Mouse (Mus musculus) midbrain, embryonic 15.5 days (tissue): ENCODE results near the gene C8b. TPM values are rescaled to one million over a fixed set of nuclear protein-coding genes. Genes with fewer than 3 reads are reported as not detected.

Source experiments
- ATAC-seq: fragments of 200-750 bp; cut with Nextera tagmentation; replicated peaks from 2 replicates; pipeline ENCODE4 v1.8.0; 2017; ENCODE audit warnings: moderate TSS enrichment
- H3K27ac ChIP-seq: fragments of 300-500 bp; sonication (generic); 2 replicates; pipeline ENCODE4 v1.5.1; 2015; ENCODE audit warnings: mild to moderate bottlenecking, inconsistent platforms
- H3K27me3 ChIP-seq: fragments of 300-500 bp; sonication (generic); replicated peaks from 2 replicates; pipeline ENCODE4 v1.6.1; 2015; ENCODE audit warnings: inconsistent platforms
- H3K36me3 ChIP-seq: fragments of 300-500 bp; sonication (generic); replicated peaks from 2 replicates; pipeline ENCODE4 v1.6.1; 2015; ENCODE audit warnings: inconsistent platforms
- H3K4me1 ChIP-seq: fragments of 300-500 bp; sonication (generic); 2 replicates; pipeline ENCODE4 v1.6.1; 2015; ENCODE audit warnings: inconsistent platforms
- H3K4me2 ChIP-seq: fragments of 300-500 bp; sonication (generic); 2 replicates; pipeline ENCODE4 v1.6.1; 2015; ENCODE audit warnings: inconsistent platforms, mild to moderate bottlenecking, moderate library complexity
- H3K4me3 ChIP-seq: fragments of 300-500 bp; sonication (generic); 2 replicates; pipeline ENCODE4 v1.5.1; 2015; ENCODE audit warnings: mild to moderate bottlenecking, inconsistent platforms
- H3K9ac ChIP-seq: fragments of 300-500 bp; sonication (generic); 2 replicates; pipeline ENCODE4 v1.6.1; 2015; ENCODE audit warnings: mild to moderate bottlenecking, inconsistent platforms
- H3K9me3 ChIP-seq: fragments of 300-500 bp; sonication (generic); 2 replicates; pipeline ENCODE4 v1.6.1; 2016; ENCODE audit warnings: inconsistent platforms
- WGBS: fragments of 180-500 bp; shearing (Covaris S2); methylation state at CpG from one replicate; pipeline ENCODE4 v1.1.7; 2015; ENCODE audit warnings: mixed read lengths; 5-methylcytosine and 5-hydroxymethylcytosine counted together
- polyA plus RNA-seq: library from polyadenylated mRNA; unstranded; fragments of >200 nt; fragmentation: Nextera tagmentation; extraction: Ambion mirVana; gene quantifications from 2 replicates; pipeline ENCODE4 v1.2.1, GENCODE M21; 2015

The C8b gene
- polyA plus RNA-seq, 1 experiment from 2014 or later: not detected

DNA sequence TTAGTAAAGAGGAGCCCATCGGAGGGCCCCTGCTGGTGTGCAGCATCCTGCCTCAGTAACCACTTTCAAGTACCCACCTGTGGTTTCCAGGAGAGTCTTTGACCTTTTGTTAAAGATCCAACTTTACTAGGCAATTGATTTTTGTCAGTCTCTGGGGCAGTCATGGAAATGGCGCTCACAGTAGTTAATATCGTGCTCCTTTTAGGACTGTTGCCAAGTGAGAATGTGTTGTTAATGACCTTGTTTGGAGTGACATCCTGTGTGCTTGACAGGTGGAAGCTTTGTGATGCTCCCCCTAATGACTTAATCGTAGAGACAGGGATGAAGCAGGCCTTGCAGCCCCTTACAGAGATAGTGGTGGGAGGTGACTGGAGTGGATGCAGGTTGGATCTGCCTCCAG lies 4.2 kb downstream of the C8b start:
- Histone ChIP-seq H3K4me2 (no peak overlapping the region), H3K4me1 (0 out of 2 replicates have a peak, but pooled peaks cover 4% of the 10 kb centered on the region), H3K9me3 (no peaks in the 10 kb centered on the region), H3K36me3 (no peaks in the 10 kb centered on the region), H3K9ac (no peak overlapping the region), H3K27ac (no peak overlapping the region), H3K4me3 (no peak overlapping the region), H3K27me3 (no peaks in the 10 kb centered on the region)
- no peak for ATAC-seq
- 42% methylated on average over 4 of the region's 4 CpGs for WGBS

DNA sequence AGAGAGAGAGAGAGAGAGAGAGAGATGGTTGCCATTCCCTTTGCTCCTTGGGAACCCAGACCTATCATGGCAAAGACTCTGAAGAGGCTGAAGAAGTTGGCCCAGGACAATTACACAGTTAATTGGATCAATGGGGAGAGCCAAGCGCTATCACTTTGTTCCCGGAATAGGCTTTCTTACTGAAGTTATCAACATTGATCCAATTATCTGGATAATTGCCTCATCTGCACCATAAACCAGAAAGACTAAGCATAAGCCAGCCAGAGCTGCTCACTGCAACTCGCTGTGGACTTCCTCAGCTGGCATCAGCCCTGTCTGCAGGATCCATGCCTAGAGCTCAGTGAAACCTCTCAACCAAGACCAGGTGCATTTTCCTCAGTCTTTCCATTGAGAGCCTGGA lies 9.5 kb downstream of the C8b start:
- no peaks in the 10 kb centered on the region for H3K27me3 ChIP-seq
- H3K9ac ChIP-seq: no peak overlapping the region
- H3K4me2 ChIP-seq: no peak overlapping the region
- ATAC-seq: no peak
- no peaks in the 10 kb centered on the region for H3K9me3 ChIP-seq
- no peak overlapping the region for H3K27ac ChIP-seq
- WGBS: 29% methylated on average over 3 of the region's 3 CpGs
- no peaks in the 10 kb centered on the region for H3K4me1 ChIP-seq
- no peak overlapping the region for H3K4me3 ChIP-seq
- no peaks in the 10 kb centered on the region for H3K36me3 ChIP-seq

DNA sequence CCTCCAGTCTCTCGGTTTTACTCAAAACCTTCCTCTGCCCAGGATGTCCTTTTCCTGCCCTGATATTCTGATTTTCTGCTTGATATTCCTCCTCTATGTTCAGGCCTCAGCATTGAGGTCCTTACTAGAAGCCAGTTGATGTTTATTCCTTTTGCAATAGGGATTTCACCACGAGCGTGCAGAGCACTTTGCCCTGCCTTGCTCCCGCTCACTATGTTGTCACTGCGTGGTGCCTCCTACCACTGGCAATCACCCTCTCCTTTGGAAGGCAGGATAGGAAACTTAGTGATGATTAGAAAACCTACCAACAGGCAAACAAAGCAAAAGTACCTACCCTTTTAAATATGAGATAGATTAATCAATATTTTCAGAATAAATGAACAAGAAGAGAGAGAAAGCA lies 13.3 kb downstream of the C8b start:
- Histone ChIP-seq H3K9me3 (no peaks in the 10 kb centered on the region), H3K4me3 (no peak overlapping the region), H3K27ac (no peak overlapping the region), H3K4me2 (no peak overlapping the region), H3K36me3 (no peaks in the 10 kb centered on the region), H3K27me3 (no peaks in the 10 kb centered on the region), H3K9ac (no peak overlapping the region), H3K4me1 (no peaks in the 10 kb centered on the region)
- 87% methylated on average over 5 of the region's 5 CpGs for WGBS
- no peak for ATAC-seq

DNA sequence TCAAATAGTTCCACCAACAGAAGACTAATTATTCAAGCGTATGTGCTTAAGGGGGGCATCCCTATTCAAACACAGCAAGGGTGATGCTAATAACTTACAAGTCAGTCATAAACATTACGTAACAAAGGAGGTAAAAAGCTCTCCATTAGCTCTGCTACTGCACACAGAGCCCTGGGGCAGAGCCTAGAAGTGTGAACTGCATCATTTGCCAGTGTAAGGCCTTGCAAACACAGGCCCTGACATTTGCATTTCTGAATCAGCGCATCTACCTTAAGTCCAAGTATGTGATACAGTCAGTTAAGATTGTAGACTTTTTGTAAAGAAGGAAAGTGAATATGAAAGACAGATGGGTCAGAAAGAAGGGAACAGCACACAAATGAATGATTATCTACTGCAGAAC lies 15.3 kb downstream of the C8b start:
- ATAC-seq: no peak
- Histone ChIP-seq H3K4me1 (no peaks in the 10 kb centered on the region), H3K9ac (no peak overlapping the region), H3K4me2 (no peak overlapping the region), H3K4me3 (no peak overlapping the region), H3K9me3 (no peaks in the 10 kb centered on the region), H3K36me3 (no peaks in the 10 kb centered on the region), H3K27me3 (no peaks in the 10 kb centered on the region), H3K27ac (no peak overlapping the region)
- 86% methylated on average over 3 of the region's 3 CpGs for WGBS

DNA sequence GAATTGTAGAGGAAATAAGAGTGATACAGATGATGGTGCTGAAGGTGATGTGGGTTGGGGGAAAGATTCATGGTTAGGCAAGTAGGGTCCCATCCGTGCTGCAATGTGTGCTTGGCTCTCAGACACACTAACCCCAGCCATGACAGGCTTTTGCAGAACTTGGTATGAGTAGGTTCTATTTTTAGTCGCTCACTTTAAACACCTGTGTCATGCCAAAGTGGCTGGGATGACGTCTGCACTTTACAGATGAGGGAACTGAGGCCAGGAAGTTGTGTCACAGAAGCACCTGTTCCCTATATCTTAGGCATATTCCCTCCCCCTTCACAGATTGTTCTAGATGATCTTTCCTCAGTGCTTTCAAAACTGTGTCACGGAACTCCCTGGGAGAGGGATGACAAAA lies 16.2 kb downstream of the C8b start:
- ATAC-seq: no peak
- Histone ChIP-seq H3K27me3 (no peaks in the 10 kb centered on the region), H3K4me3 (no peak overlapping the region), H3K36me3 (no peaks in the 10 kb centered on the region), H3K9me3 (no peaks in the 10 kb centered on the region), H3K4me2 (no peak overlapping the region), H3K27ac (no peak overlapping the region), H3K9ac (no peak overlapping the region), H3K4me1 (no peaks in the 10 kb centered on the region)
- 84% methylated on average over 4 of the region's 4 CpGs for WGBS

DNA sequence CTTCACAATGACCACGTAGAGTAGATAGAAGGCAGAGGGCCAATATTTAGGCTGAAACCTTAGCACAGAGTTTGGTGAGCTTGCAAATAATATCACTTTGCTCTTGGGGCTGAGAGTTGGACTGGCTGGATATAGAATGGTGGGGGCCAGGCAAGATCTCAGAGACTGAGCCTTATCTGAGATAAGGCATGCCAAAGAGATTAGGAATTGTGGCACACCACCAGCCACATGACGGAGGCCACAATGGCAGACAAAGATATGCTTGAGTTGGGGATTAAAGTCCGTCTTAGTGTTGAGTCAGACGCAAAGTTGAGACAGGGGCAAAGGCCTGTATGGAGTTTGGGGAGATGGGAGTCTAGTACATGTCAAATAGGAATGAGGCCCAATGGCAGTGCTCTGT lies 26.0 kb downstream of the C8b start:
- H3K36me3 ChIP-seq: no peaks in the 10 kb centered on the region
- no peak overlapping the region for H3K9ac ChIP-seq
- H3K9me3 ChIP-seq: no peaks in the 10 kb centered on the region
- ATAC-seq: no peak
- H3K27me3 ChIP-seq: no peaks in the 10 kb centered on the region
- H3K4me2 ChIP-seq: no peak overlapping the region
- no peak overlapping the region for H3K4me3 ChIP-seq
- H3K4me1 ChIP-seq: no peaks in the 10 kb centered on the region
- H3K27ac ChIP-seq: no peak overlapping the region
- WGBS: 79% methylated on average over 4 of the region's 4 CpGs

DNA sequence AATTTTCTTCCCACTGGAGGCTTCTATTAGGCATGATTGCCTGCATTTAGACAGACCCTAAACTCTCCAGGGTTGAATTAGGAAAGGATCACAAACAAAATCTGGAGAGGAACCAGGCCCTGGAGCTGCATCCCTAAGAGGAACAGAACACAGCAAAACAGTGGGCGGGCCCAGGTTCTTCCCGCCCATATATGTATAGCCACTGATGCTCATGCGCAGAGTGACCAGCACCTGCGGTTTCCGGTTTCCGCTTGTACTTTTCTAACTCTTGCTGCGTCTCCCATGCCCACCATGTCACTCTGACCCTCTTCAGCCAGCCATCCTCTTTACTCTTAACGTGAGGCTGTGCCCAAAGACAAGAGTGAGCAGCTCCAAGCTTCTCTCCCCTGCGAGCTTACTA lies 32.8 kb downstream of the C8b start:
- Histone ChIP-seq H3K9me3 (no peaks in the 10 kb centered on the region), H3K27me3 (no peaks in the 10 kb centered on the region), H3K4me1 (no peaks in the 10 kb centered on the region), H3K27ac (no peak overlapping the region), H3K36me3 (no peaks in the 10 kb centered on the region), H3K4me2 (no peak overlapping the region), H3K4me3 (no peak overlapping the region), H3K9ac (no peak overlapping the region)
- no peak for ATAC-seq
- 83% methylated on average over 9 of the region's 9 CpGs for WGBS

DNA sequence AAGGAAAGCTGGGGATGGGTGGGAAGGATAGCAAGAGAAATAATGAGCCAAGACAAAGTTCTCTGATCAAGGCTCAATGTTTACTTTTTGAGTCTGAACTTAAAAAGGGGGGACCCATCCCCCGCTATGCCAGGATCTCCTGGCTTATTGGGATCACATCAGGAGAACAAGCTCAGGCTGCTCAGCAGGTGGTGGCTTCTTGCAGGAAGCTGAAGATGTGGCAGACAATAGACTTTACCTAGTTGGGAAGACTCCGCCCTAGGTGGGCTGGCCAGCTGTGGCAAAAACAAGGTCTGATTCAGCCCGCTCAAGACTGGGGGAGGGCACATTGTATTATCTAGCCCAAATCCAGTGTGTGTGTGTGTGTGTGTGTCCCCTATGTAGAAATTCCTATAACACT lies 35.5 kb downstream of the C8b start:
- H3K4me2 ChIP-seq: no peak overlapping the region
- no peak overlapping the region for H3K27ac ChIP-seq
- H3K4me3 ChIP-seq: no peak overlapping the region
- no peaks in the 10 kb centered on the region for H3K36me3 ChIP-seq
- H3K4me1 ChIP-seq: peaks cover 4% of the 10 kb centered on the region; the same call in 1 of the 2 replicates
- H3K9me3 ChIP-seq: no peaks in the 10 kb centered on the region
- no peaks in the 10 kb centered on the region for H3K27me3 ChIP-seq
- H3K9ac ChIP-seq: no peak overlapping the region
- WGBS: 91% methylated on average over 3 of the region's 3 CpGs
- ATAC-seq: no peak

DNA sequence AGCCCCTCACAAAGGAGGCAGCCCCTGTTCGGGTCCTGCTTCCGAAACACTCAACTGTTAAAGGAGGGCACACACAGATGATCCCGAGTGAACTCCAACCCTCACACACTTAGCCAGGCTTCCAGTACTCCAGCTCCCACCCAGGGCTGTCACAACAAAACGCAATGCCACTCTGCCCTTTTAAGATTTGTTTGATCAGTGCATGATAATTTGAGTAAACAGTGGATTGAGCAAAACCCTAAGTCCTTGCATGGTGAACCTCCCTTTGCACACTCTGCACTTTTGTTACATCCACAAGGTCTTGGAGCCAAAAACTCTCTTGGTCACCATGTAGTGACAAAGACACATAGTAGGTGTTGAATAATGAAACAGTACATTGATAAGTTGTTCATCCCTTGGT lies 38.0 kb downstream of the C8b start:
- no peaks in the 10 kb centered on the region for H3K9me3 ChIP-seq
- no peak overlapping the region for H3K4me2 ChIP-seq
- H3K4me1 ChIP-seq: peaks cover 4% of the 10 kb centered on the region; the same call in 1 of the 2 replicates
- H3K27ac ChIP-seq: no peak overlapping the region
- no peak overlapping the region for H3K4me3 ChIP-seq
- WGBS: 92% methylated on average over 4 of the region's 4 CpGs
- H3K9ac ChIP-seq: no peak overlapping the region
- ATAC-seq: no peak
- no peaks in the 10 kb centered on the region for H3K36me3 ChIP-seq
- H3K27me3 ChIP-seq: no peaks in the 10 kb centered on the region

DNA sequence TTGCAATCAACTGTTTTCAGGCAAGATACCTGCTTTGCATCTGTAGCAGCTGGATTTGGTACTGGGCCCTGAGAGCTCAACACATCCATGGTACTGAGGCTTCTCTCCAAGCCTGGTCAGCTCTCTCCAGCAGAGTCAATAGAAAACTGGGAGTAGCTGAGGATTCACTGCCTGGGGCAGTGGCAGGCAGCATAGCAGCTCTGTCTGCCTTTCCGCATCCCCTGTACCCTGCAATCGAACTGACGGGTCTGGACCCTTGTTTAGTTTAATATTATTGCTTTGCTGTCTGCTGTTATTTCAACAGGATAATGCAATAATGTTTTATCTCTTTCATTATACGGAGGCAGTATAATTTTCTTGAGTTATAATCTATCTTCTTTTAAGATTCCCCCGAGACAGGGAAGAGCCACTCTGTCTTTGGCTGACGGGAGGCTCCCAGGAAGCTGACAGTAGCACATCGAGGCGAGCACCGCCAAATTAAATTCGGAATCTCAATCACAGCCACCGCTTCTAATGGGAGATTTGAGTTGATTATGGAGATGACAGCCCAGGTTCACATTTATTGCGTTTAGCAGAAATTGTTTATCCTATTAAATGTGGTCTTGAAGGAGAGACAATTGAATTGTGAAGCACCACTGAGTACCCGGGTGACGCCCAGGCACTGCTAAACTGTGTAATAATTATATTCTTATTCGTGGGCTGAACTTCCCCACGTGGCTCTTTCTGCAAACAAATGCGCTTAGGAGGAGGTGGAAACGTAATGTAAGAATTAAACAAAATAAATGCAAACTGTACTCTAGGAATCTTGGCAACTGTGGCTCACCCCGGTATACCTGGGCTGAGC lies 39.5 kb downstream of the C8b start:
- Histone ChIP-seq H3K27ac (no peak overlapping the region), H3K4me1 (peaks cover 4% of the 10 kb centered on the region; the same call in 1 of the 2 replicates), H3K27me3 (no peaks in the 10 kb centered on the region), H3K9ac (no peak overlapping the region), H3K4me2 (no peak overlapping the region), H3K36me3 (no peaks in the 10 kb centered on the region), H3K4me3 (no peak overlapping the region), H3K9me3 (no peaks in the 10 kb centered on the region)
- WGBS: 58% methylated on average over 19 of the region's 19 CpGs
- no peak for ATAC-seq

DNA sequence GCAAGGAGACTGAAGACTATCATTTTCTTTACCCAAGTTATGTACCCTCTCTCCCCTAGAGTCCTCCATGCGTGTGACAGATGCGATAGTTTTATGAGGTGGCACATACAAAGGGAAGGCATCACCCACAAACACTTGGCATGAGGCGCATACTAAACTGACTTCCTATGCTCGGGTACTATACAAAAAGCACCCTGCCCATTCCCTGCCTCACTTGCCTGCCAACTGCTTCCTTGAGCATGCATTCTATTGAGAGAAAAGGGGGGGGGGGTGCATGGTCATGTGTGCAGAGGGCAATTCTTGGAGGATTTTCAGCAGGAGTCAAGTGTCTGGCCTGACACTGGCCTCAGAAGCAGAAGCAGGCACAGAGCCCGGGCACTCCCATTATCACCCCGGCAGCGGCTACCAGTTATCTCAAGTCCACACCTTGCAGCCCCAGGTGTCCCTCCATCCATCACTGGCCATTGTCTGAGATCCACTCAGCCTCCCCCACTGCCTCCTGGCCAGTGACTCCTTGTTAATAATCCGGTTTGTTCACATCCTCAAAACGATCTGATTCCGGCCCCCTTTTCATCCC lies 44.7 kb downstream of the C8b start:
- ATAC-seq: no peak
- 68% methylated on average over 10 of the region's 10 CpGs for WGBS
- Histone ChIP-seq H3K4me1 (no peaks in the 10 kb centered on the region), H3K36me3 (no peaks in the 10 kb centered on the region), H3K27ac (no peak overlapping the region), H3K27me3 (no peaks in the 10 kb centered on the region), H3K4me2 (no peak overlapping the region), H3K9ac (no peak overlapping the region), H3K4me3 (no peak overlapping the region), H3K9me3 (no peaks in the 10 kb centered on the region)

DNA sequence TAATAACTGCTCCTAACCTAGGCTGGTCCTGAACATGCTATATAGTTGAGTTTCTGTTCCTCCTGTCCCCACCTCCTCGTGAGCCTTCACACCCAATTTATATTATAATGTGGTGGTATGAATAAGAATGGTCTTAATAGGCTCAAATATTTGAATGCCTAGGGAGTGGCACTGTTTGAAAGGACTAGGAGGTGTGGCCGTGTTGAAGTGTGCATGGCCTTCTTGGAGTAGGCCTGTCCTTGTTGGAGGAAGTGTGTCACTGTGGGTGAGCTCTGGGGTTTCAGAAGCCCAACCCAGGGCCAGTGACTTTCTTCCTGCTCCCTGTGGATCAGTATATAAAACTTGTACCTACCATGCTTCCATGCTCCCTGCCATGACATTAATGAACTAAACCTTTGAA lies 47.5 kb downstream of the C8b start:
- H3K9me3 ChIP-seq: no peaks in the 10 kb centered on the region
- ATAC-seq: no peak
- H3K4me1 ChIP-seq: no peaks in the 10 kb centered on the region
- H3K4me3 ChIP-seq: no peak overlapping the region
- no peaks in the 10 kb centered on the region for H3K36me3 ChIP-seq
- H3K27me3 ChIP-seq: no peaks in the 10 kb centered on the region
- no peak overlapping the region for H3K9ac ChIP-seq
- H3K27ac ChIP-seq: no peak overlapping the region
- WGBS: 68% methylated on average over 2 of the region's 2 CpGs
- no peak overlapping the region for H3K4me2 ChIP-seq
